Mouse (Mus musculus) embryonic fibroblast, embryonic 13.5 days (primary cell): ENCODE measurements around the gene Psg16. TPM values are rescaled to one million over a fixed set of nuclear protein-coding genes. Genes with fewer than 3 reads are reported as not detected.

Experiments used
- H3K27ac ChIP-seq: 2 replicates; pipeline ENCODE4 v1.5.1; 2012; ENCODE audit warnings: low read length, control low read depth, inconsistent platforms; ENCODE audit not compliant: insufficient read depth
- H3K4me1 ChIP-seq: 2 replicates; pipeline ENCODE4 v1.6.1; 2011; ENCODE audit warnings: low read length; ENCODE audit not compliant: control insufficient read depth, insufficient read depth
- H3K4me3 ChIP-seq: 2 replicates; pipeline ENCODE4 v1.5.1; 2011; ENCODE audit warnings: mild to moderate bottlenecking, control low read depth, low read length; ENCODE audit not compliant: insufficient read depth
- CTCF ChIP-seq: IDR thresholded peaks from 2 replicates; pipeline ENCODE4 v1.5.1; 2011; ENCODE audit warnings: mild to moderate bottlenecking, control low read depth, low read length, moderate library complexity, borderline replicate concordance; ENCODE audit not compliant: insufficient read depth
- POLR2A ChIP-seq: IDR thresholded peaks from 2 replicates; pipeline ENCODE4 v1.6.1; 2011; ENCODE audit warnings: low read depth, mild to moderate bottlenecking, control low read depth, low read length, moderate library complexity
- polyA plus RNA-seq: library from polyadenylated mRNA; stranded (reverse); fragments of >200 nt; gene quantifications from 2 replicates; pipeline ENCODE4 v1.2.4, GENCODE M21; 2011; ENCODE audit warnings: low read depth; ENCODE audit not compliant: missing spikeins, insufficient read length

Psg16 gene
- polyA plus RNA-seq, 1 experiment, result not detected

- no peak overlapping the region for H3K27ac ChIP-seq
- H3K4me3 ChIP-seq, result no peak overlapping the region
- H3K4me1 ChIP-seq, result no peaks in the 10 kb centered on the region; the same call in 1 of the 2 replicates
- TF ChIP-seq CTCF (no peak), POLR2A (no peak)
Observed at GRCm38 (mm10) chr7:17038018-17038695, 35.7 kb upstream of the Psg16 start.

GRCm38 (mm10) chr7:17039373-17039772 is 34.5 kb upstream of the Psg16 start:
- Histone ChIP-seq H3K4me1 (no peaks in the 10 kb centered on the region; the same call in 1 of the 2 replicates), H3K4me3 (no peak overlapping the region), H3K27ac (no peak overlapping the region)
- TF ChIP-seq POLR2A (no peak), CTCF (no peak)

GRCm38 (mm10) chr7:17045743-17046142 is 28.1 kb upstream of the Psg16 start:
- Histone ChIP-seq H3K27ac (no peak overlapping the region), H3K4me3 (no peak overlapping the region), H3K4me1 (no peaks in the 10 kb centered on the region)
- TF ChIP-seq POLR2A (no peak), CTCF (no peak)

GRCm38 (mm10) chr7:17047041-17047682 is 26.7 kb upstream of the Psg16 start:
- Histone ChIP-seq H3K27ac (no peak overlapping the region), H3K4me1 (no peaks in the 10 kb centered on the region), H3K4me3 (no peak overlapping the region)
- TF ChIP-seq POLR2A, result no peak
- no peak for TF ChIP-seq CTCF

GRCm38 (mm10) chr7:17048431-17049190 is 25.2 kb upstream of the Psg16 start:
- Histone ChIP-seq H3K4me3 (no peak overlapping the region), H3K4me1 (no peaks in the 10 kb centered on the region), H3K27ac (no peak overlapping the region)
- no peak for TF ChIP-seq CTCF
- TF ChIP-seq POLR2A, result no peak

- Histone ChIP-seq H3K27ac (no peak overlapping the region), H3K4me3 (no peak overlapping the region), H3K4me1 (no peaks in the 10 kb centered on the region)
- TF ChIP-seq POLR2A, result no peak
- no peak for TF ChIP-seq CTCF
Observed at GRCm38 (mm10) chr7:17050491-17050890, 23.3 kb upstream of the Psg16 start.

GRCm38 (mm10) chr7:17050933-17051594 is 22.8 kb upstream of the Psg16 start:
- TF ChIP-seq POLR2A (no peak), CTCF (peak; percentile 94)
- Histone ChIP-seq H3K27ac (no peak overlapping the region), H3K4me1 (no peaks in the 10 kb centered on the region), H3K4me3 (no peak overlapping the region)

- Histone ChIP-seq H3K4me1 (0 out of 2 replicates have a peak, but pooled peaks cover 3% of the 10 kb centered on the region), H3K4me3 (no peak overlapping the region), H3K27ac (no peak overlapping the region)
- TF ChIP-seq CTCF (no peak), POLR2A (no peak)
Observed at GRCm38 (mm10) chr7:17054325-17054989, 19.4 kb upstream of the Psg16 start.
